Mouse (Mus musculus): Measurements from ENCODE around the gene Slc44a1. TPM values are rescaled to one million over a fixed set of nuclear protein-coding genes. Genes with fewer than 3 reads are reported as not detected.

Slc44a1 gene
- total RNA-seq, 2 experiments from 2014 or later, result 65.0 to 70.6 TPM

- no peak for DNase-seq (ENCODE audit: low spot score in 2 of 2)
- intact Hi-C loops (cut with DNase I), result no loop called here
These were observed 148.7 kb downstream of the Slc44a1 start for GRCm38 (mm10) chr4:53588936-53589335.

- no peak for DNase-seq (ENCODE audit: low spot score in 2 of 2)
- intact Hi-C loops (cut with DNase I), result no loop called here
These were observed 149.3 kb downstream of the Slc44a1 start for GRCm38 (mm10) chr4:53589466-53589865.

GRCm38 (mm10) chr4:53590163-53590562 lies 149.9 kb downstream of the Slc44a1 start:
- intact Hi-C loops (cut with DNase I), result loop anchor here (5.0 to 10.0 kb wide), 4 partner anchors 208 to 555 kb away; no protein-coding TSS in a partner anchor
- DNase-seq (ENCODE audit: low spot score in 2 of 2), result no peak

GRCm38 (mm10) chr4:53590691-53591447 lies 150.7 kb downstream of the Slc44a1 start:
- intact Hi-C loops (cut with DNase I), result loop anchor here (5.0 to 10.0 kb wide), 4 partner anchors 209 to 556 kb away; no protein-coding TSS in a partner anchor
- DNase-seq (ENCODE audit: low spot score in 2 of 2), result no peak

- no peak for DNase-seq (ENCODE audit: low spot score in 2 of 2)
- intact Hi-C loops (cut with DNase I), result loop anchor here (5.0 to 10.0 kb wide), 4 partner anchors 209 to 557 kb away; no protein-coding TSS in a partner anchor
These were observed 151.3 kb downstream of the Slc44a1 start for GRCm38 (mm10) chr4:53591536-53591935.

- DNase-seq (ENCODE audit: low spot score in 2 of 2), result no peak
- intact Hi-C loops (cut with DNase I), result loop anchor here (5.0 to 10.0 kb wide), 4 partner anchors 210 to 557 kb away; no protein-coding TSS in a partner anchor
These were observed 151.7 kb downstream of the Slc44a1 start for GRCm38 (mm10) chr4:53591941-53592340.

GRCm38 (mm10) chr4:53592386-53592785 lies 152.2 kb downstream of the Slc44a1 start:
- DNase-seq (ENCODE audit: low spot score in 2 of 2), result no peak
- intact Hi-C loops (cut with DNase I), result loop anchor here (5.0 to 10.0 kb wide), 4 partner anchors 210 to 558 kb away; no protein-coding TSS in a partner anchor

- DNase-seq (ENCODE audit: low spot score in 2 of 2), result peak; percentile 66 to 70
- intact Hi-C loops (cut with DNase I), result loop anchor here (5.0 to 10.0 kb wide), 4 partner anchors 212 to 559 kb away; no protein-coding TSS in a partner anchor
These were observed 154.0 kb downstream of the Slc44a1 start for GRCm38 (mm10) chr4:53594204-53594603.

GRCm38 (mm10) chr4:53595246-53596062 lies 155.2 kb downstream of the Slc44a1 start:
- intact Hi-C loops (cut with DNase I), result loop anchor here (10.0 kb wide), 2 partner anchors 241 to 561 kb away; no protein-coding TSS in a partner anchor
- DNase-seq (ENCODE audit: low spot score in 2 of 2), result no peak

- no peak for DNase-seq (ENCODE audit: low spot score in 2 of 2)
- intact Hi-C loops (cut with DNase I), result loop anchor here (10.0 kb wide), 2 partner anchors 241 to 561 kb away; no protein-coding TSS in a partner anchor
These were observed 156.1 kb downstream of the Slc44a1 start for GRCm38 (mm10) chr4:53596063-53596895.

GRCm38 (mm10) chr4:53600462-53600861 lies 160.2 kb downstream of the Slc44a1 start:
- peak in 1 of 2 experiments; percentile 57 for DNase-seq (ENCODE audit: low spot score in 2 of 2)
- intact Hi-C loops (cut with DNase I), result no loop called here

GRCm38 (mm10) chr4:53614576-53615225 lies 174.5 kb downstream of the Slc44a1 start:
- no peak for DNase-seq (ENCODE audit: low spot score in 2 of 2)
- intact Hi-C loops (cut with DNase I), result no loop called here

- intact Hi-C loops (cut with DNase I), result no loop called here
- no peak for DNase-seq (ENCODE audit: low spot score in 2 of 2)
These were observed 177.8 kb downstream of the Slc44a1 start for GRCm38 (mm10) chr4:53617968-53618367.

GRCm38 (mm10) chr4:53620104-53620503 lies 179.9 kb downstream of the Slc44a1 start:
- intact Hi-C loops (cut with DNase I), result no loop called here
- DNase-seq (ENCODE audit: low spot score in 2 of 2), result no peak

GRCm38 (mm10) chr4:53621084-53621483 lies 180.9 kb downstream of the Slc44a1 start:
- intact Hi-C loops (cut with DNase I), result no loop called here
- DNase-seq (ENCODE audit: low spot score in 2 of 2), result no peak

- intact Hi-C loops (cut with DNase I), result no loop called here
These were observed 181.3 kb downstream of the Slc44a1 start for GRCm38 (mm10) chr4:53621490-53621889.

GRCm38 (mm10) chr4:53623711-53624110 lies 183.5 kb downstream of the Slc44a1 start:
- intact Hi-C loops (cut with DNase I), result no loop called here
- DNase-seq (ENCODE audit: low spot score in 2 of 2), result peak in 1 of 2 experiments; percentile 18

More at GRCm38 (mm10) chr4:53621490-53621889, 181.3 kb downstream of the Slc44a1 start:
- no peak for DNase-seq (ENCODE audit: low spot score in 2 of 2)

GRCm38 (mm10) chr4:53624816-53625215 lies 184.6 kb downstream of the Slc44a1 start:
- DNase-seq (ENCODE audit: low spot score in 2 of 2), result peak in 1 of 2 experiments; percentile 20
- intact Hi-C loops (cut with DNase I), result no loop called here

All from left cerebral cortex, postnatal 14 days (tissue).